Mouse (Mus musculus) neural tube, embryonic 12.5 days (tissue): ENCODE data around the gene Slc8a1. TPM values are rescaled to one million over a fixed set of nuclear protein-coding genes. Genes with fewer than 3 reads are reported as not detected.

Experiments
- ATAC-seq: fragments of 200-750 bp; cut with Nextera tagmentation; 2 replicates; pipeline ENCODE4 v1.8.0; 2017; ENCODE audit warnings: low read depth, mild to moderate bottlenecking, moderate TSS enrichment, moderate library complexity; ENCODE audit not compliant: low FRiP score
- H3K27ac ChIP-seq: fragments of 300-500 bp; sonication (generic); 2 replicates; pipeline ENCODE4 v1.5.1; 2016
- H3K27me3 ChIP-seq: fragments of 300-500 bp; sonication (generic); replicated peaks from 2 replicates; pipeline ENCODE4 v1.6.1; 2016; ENCODE audit warnings: mild to moderate bottlenecking
- H3K36me3 ChIP-seq: fragments of 300-500 bp; sonication (generic); 2 replicates; pipeline ENCODE4 v1.6.1; 2016; ENCODE audit warnings: mild to moderate bottlenecking
- H3K4me1 ChIP-seq: fragments of 300-500 bp; sonication (generic); 2 replicates; pipeline ENCODE4 v1.6.1; 2016
- H3K4me2 ChIP-seq: fragments of 300-500 bp; sonication (generic); replicated peaks from 2 replicates; pipeline ENCODE4 v1.6.1; 2016; ENCODE audit warnings: mild to moderate bottlenecking
- H3K4me3 ChIP-seq: fragments of 300-500 bp; sonication (generic); 2 replicates; pipeline ENCODE4 v1.5.1; 2016
- H3K9ac ChIP-seq: fragments of 300-500 bp; sonication (generic); 2 replicates; pipeline ENCODE4 v1.6.1; 2016; ENCODE audit warnings: mild to moderate bottlenecking
- H3K9me3 ChIP-seq: fragments of 300-500 bp; sonication (generic); 2 replicates; pipeline ENCODE4 v1.6.1; 2016; ENCODE audit warnings: mild to moderate bottlenecking
- WGBS: fragments of 180-500 bp; shearing (Covaris S2); methylation state at CpG from one replicate; pipeline ENCODE4 v1.1.7; 2016; 5-methylcytosine and 5-hydroxymethylcytosine counted together
- polyA plus RNA-seq: library from polyadenylated mRNA; unstranded; fragments of >200 nt; fragmentation: Nextera tagmentation; extraction: Ambion mirVana; gene quantifications from 2 replicates; pipeline ENCODE4 v1.2.1, GENCODE M21; 2016

Gene Slc8a1
- 8.6 and 9.4 TPM in 2 replicates for polyA plus RNA-seq

DNA sequence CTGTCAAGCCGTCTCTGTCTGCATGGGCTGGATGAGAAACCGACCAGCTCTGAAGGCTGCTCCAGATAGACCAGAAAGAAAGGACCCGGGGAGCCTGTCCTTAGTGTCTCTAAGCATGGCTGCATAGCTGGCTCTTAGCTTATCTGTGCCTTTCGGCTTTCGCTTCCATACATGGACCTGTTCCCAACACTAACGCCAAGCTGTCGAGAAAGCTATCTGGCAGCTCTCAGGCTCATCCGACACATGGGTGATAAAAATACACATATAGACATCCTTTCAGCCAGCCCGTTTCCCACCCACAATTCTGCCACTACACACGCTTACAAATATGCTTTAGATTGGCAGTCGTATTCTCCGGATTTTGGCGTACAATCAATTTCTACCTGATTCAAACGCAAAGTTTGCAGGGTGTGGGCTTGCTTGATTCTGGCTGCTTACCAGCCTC is at the start of gene Slc8a1:
Gene Slc8a1 (minus strand): TSS at position 67 of the 445 bp plus-strand sequence.
- WGBS = 92% methylated on average over 14 of the region's 14 CpGs
- H3K4me3 ChIP-seq = no peak within 1 kb of the TSS

GRCm38 (mm10) chr17:81787350-81787749 is 49.2 kb upstream of the Slc8a1 start:
- 50% methylated on average over 4 of the region's 4 CpGs for WGBS
- no peaks in the 10 kb centered on the region for H3K9me3 ChIP-seq
- H3K27me3 ChIP-seq = no peaks in the 10 kb centered on the region
- ATAC-seq = no peak
- no peak overlapping the region for H3K4me2 ChIP-seq
- no peaks in the 10 kb centered on the region for H3K4me1 ChIP-seq
- H3K4me3 ChIP-seq = no peak overlapping the region
- H3K9ac ChIP-seq = no peak overlapping the region
- no peak overlapping the region for H3K27ac ChIP-seq
- no peaks in the 10 kb centered on the region for H3K36me3 ChIP-seq

More for the DNA sequence above, at the start of gene Slc8a1:
- Histone ChIP-seq H3K9me3 (no peaks in the 10 kb centered on the region), H3K27me3 (no peaks in the 10 kb centered on the region), H3K4me1 (no peaks in the 10 kb centered on the region), H3K9ac (no peak within 1 kb of the TSS), H3K36me3 (no peaks in the 10 kb centered on the region), H3K4me2 (no peak within 1 kb of the TSS), H3K27ac (no peak within 1 kb of the TSS)
- no peak for ATAC-seq

DNA sequence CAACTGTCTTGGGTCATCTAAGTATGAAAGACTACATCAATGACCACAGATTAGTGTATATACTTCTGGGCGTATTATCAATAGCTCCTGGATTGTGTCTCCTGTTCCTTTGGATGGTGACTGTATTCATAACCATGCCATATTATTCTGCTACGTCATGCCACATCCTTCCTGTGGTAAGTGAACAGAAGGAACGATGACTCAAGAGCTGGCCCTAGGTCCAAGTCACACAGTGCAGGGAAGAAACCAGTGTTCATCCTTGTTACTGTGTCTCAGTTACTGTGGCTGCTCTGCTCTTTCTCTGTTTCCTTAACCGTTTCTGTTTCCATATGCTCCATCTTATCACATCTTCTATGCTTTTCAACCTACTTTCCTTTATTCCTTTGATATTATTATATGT is 44.1 kb upstream of the Slc8a1 start:
- Histone ChIP-seq H3K9me3 (no peaks in the 10 kb centered on the region), H3K9ac (no peak overlapping the region), H3K27ac (no peak overlapping the region), H3K36me3 (no peaks in the 10 kb centered on the region), H3K4me3 (no peak overlapping the region), H3K4me1 (no peaks in the 10 kb centered on the region), H3K27me3 (no peaks in the 10 kb centered on the region), H3K4me2 (no peak overlapping the region)
- ATAC-seq = no peak
- 95% methylated on average over 4 of the region's 4 CpGs for WGBS

GRCm38 (mm10) chr17:81781491-81781890 is 43.3 kb upstream of the Slc8a1 start:
- WGBS = 92% methylated on average over 5 of the region's 5 CpGs

DNA sequence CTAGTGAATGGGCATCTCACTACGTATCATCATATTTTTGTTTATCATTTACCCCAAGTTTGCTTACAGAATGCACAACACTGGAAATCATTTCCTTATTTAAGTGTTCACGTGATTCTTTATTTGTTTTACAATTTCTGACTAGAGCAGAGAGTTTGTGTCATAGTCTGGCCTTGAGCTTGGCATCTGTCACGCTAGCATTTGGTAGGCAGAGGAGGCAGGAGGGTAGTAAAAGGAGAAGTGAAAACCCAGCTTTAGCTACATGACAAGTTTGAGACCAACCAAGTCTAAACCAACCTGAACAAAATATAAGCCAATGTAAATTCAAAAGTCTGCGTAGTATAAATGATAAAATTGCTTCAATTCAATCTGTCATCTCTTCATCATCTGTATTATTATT is 41.7 kb upstream of the Slc8a1 start:
- H3K9me3 ChIP-seq = no peaks in the 10 kb centered on the region
- no peak overlapping the region for H3K9ac ChIP-seq
- no peak for ATAC-seq
- no peak overlapping the region for H3K4me3 ChIP-seq
- WGBS = 88% methylated on average over 4 of the region's 4 CpGs
- H3K4me1 ChIP-seq = no peaks in the 10 kb centered on the region
- no peak overlapping the region for H3K4me2 ChIP-seq
- no peak overlapping the region for H3K27ac ChIP-seq
- H3K27me3 ChIP-seq = no peaks in the 10 kb centered on the region
- H3K36me3 ChIP-seq = no peaks in the 10 kb centered on the region

More at GRCm38 (mm10) chr17:81781491-81781890, 43.3 kb upstream of the Slc8a1 start:
- Histone ChIP-seq H3K4me2 (no peak overlapping the region), H3K4me3 (no peak overlapping the region), H3K27ac (no peak overlapping the region), H3K9me3 (no peaks in the 10 kb centered on the region), H3K9ac (no peak overlapping the region), H3K27me3 (no peaks in the 10 kb centered on the region), H3K36me3 (no peaks in the 10 kb centered on the region), H3K4me1 (no peaks in the 10 kb centered on the region)
- no peak for ATAC-seq

DNA sequence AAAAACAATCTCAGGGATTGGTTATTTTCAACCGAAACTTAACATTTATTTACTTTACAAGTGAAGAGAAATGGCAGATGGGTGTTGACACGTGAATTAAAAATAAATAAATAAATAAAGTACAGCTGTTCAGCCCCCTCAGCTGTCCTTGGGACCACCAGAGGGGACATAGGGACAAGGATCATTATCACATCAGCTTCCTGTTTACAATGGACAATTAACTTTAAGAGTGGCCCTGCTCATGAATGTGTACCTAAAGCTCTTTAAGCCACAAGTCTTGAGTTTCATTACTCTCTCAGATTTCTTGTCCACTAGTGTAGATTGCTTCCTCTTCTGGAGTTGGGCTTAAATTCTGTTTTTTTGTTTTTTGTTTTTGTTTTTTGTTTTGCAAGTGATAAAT is 12.5 kb upstream of the Slc8a1 start:
- H3K4me1 ChIP-seq = no peaks in the 10 kb centered on the region
- no peaks in the 10 kb centered on the region for H3K27me3 ChIP-seq
- no peak overlapping the region for H3K9ac ChIP-seq
- H3K9me3 ChIP-seq = no peaks in the 10 kb centered on the region
- no peaks in the 10 kb centered on the region for H3K36me3 ChIP-seq
- ATAC-seq = no peak
- no peak overlapping the region for H3K4me2 ChIP-seq
- WGBS = 75% methylated on average over 2 of the region's 2 CpGs
- H3K4me3 ChIP-seq = no peak overlapping the region
- H3K27ac ChIP-seq = no peak overlapping the region

- H3K36me3 ChIP-seq = no peaks in the 10 kb centered on the region
- WGBS = 88% methylated on average over 2 of the region's 2 CpGs
- H3K27me3 ChIP-seq = no peaks in the 10 kb centered on the region
- ATAC-seq = no peak
- H3K27ac ChIP-seq = no peak overlapping the region
- H3K9me3 ChIP-seq = peaks cover 6% of the 10 kb centered on the region; the same call in 1 of the 2 replicates
- H3K4me1 ChIP-seq = no peaks in the 10 kb centered on the region
- H3K9ac ChIP-seq = no peak overlapping the region
- no peak overlapping the region for H3K4me2 ChIP-seq
- no peak overlapping the region for H3K4me3 ChIP-seq
Measured at GRCm38 (mm10) chr17:81743034-81743433, 4.9 kb upstream of the Slc8a1 start.

DNA sequence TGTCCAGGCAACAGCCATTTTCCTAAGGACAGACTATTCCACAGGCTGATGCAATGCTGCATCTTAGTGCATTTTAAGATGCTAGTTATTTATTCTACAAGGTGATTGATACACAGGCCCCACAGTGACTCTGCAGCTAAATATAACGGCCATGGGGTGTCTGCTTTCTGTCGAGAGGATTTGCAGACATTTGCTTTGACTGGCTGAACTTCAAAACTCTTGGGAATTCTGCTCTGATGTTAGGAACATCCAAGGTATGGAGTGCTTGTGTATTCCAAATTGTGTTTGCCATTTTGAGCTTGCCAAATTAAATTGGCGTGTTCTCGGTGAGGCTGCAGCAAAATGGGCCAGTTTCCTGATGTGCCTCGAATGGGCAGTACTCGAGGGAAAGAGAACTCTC is 2.4 kb upstream of the Slc8a1 start:
- Histone ChIP-seq H3K36me3 (no peaks in the 10 kb centered on the region), H3K27me3 (no peaks in the 10 kb centered on the region), H3K4me1 (no peaks in the 10 kb centered on the region), H3K9me3 (peaks cover 6% of the 10 kb centered on the region; the same call in 1 of the 2 replicates), H3K27ac (no peak overlapping the region), H3K4me3 (no peak overlapping the region), H3K9ac (no peak overlapping the region), H3K4me2 (no peak overlapping the region)
- ATAC-seq = no peak
- 73% methylated on average over 6 of the region's 6 CpGs for WGBS

DNA sequence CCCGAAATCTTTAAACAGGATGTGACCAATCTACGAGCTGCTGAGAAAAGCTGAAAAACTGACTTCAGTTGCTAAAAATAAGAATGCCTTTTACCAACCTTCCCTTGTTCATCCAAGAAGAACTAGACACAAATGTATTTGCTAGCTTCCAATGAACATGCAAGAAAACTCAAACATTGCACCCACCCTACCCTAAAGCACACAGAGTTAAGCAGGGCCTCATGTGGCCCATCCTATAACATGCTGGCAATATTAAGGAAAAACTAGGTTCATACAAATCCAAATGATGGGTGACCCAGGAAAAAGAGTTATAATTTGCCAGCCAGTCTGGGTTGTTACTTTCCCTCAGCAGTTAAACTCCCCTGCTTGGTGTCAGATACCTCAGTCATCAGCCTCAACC is 398 bp downstream of the Slc8a1 start:
- no peak for ATAC-seq
- WGBS = 94% methylated on average over 2 of the region's 2 CpGs

GRCm38 (mm10) chr17:81737309-81737708 is 868 bp downstream of the Slc8a1 start:
- ATAC-seq = no peak
- Histone ChIP-seq H3K4me3 (no peak overlapping the region), H3K4me1 (no peaks in the 10 kb centered on the region), H3K27ac (no peak overlapping the region), H3K27me3 (no peaks in the 10 kb centered on the region), H3K9me3 (no peaks in the 10 kb centered on the region), H3K4me2 (no peak overlapping the region), H3K36me3 (no peaks in the 10 kb centered on the region), H3K9ac (no peak overlapping the region)
- 87% methylated on average over 4 of the region's 4 CpGs for WGBS

More for the DNA sequence above, 398 bp downstream of the Slc8a1 start:
- Histone ChIP-seq H3K36me3 (no peaks in the 10 kb centered on the region), H3K4me1 (no peaks in the 10 kb centered on the region), H3K4me3 (no peak overlapping the region), H3K9ac (no peak overlapping the region), H3K4me2 (no peak overlapping the region), H3K27me3 (no peaks in the 10 kb centered on the region), H3K27ac (no peak overlapping the region), H3K9me3 (no peaks in the 10 kb centered on the region)

GRCm38 (mm10) chr17:81735583-81735982 is 2.6 kb downstream of the Slc8a1 start:
- Histone ChIP-seq H3K4me2 (no peak overlapping the region), H3K36me3 (no peaks in the 10 kb centered on the region), H3K9ac (no peak overlapping the region), H3K27me3 (no peaks in the 10 kb centered on the region), H3K4me3 (no peak overlapping the region), H3K27ac (no peak overlapping the region), H3K4me1 (no peaks in the 10 kb centered on the region), H3K9me3 (no peaks in the 10 kb centered on the region)
- WGBS = 90% methylated on average over 2 of the region's 2 CpGs
- no peak for ATAC-seq

DNA sequence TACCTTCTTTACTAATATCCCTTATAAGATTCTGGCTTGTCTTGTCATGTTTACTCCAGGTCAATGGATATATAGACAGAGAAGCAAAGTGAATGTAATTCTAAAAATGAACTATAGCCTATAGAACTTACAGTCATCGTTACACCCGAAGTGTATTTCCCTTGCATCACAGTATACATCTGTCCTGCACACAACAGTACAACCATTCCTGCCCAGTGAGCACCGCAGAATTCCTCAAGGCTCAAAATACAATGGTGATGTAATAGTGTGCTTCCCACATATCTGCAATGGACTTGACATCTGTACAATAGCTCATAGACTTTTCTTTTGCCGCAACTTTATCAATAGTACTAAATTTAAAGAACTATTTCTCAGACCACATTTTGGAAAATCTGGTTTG is 8.3 kb downstream of the Slc8a1 start:
- no peak for ATAC-seq
- WGBS = 92% methylated on average over 4 of the region's 4 CpGs

GRCm38 (mm10) chr17:81712273-81712751 is 25.9 kb downstream of the Slc8a1 start:
- Histone ChIP-seq H3K27me3 (no peaks in the 10 kb centered on the region), H3K4me1 (no peaks in the 10 kb centered on the region), H3K4me2 (no peak overlapping the region), H3K9ac (no peak overlapping the region), H3K36me3 (no peaks in the 10 kb centered on the region), H3K4me3 (no peak overlapping the region), H3K27ac (no peak overlapping the region), H3K9me3 (no peaks in the 10 kb centered on the region)
- WGBS = 69% methylated on average over 1 of the region's 1 CpGs
- ATAC-seq = no peak

More for the DNA sequence above, 8.3 kb downstream of the Slc8a1 start:
- Histone ChIP-seq H3K36me3 (no peaks in the 10 kb centered on the region), H3K27ac (no peak overlapping the region), H3K4me3 (no peak overlapping the region), H3K9me3 (no peaks in the 10 kb centered on the region), H3K9ac (no peak overlapping the region), H3K4me1 (no peaks in the 10 kb centered on the region), H3K27me3 (no peaks in the 10 kb centered on the region), H3K4me2 (no peak overlapping the region)
